Mouse (Mus musculus): ENCODE results near the gene Elmsan1. TPM values are rescaled to one million over a fixed set of nuclear protein-coding genes. Genes with fewer than 3 reads are reported as not detected.

Elmsan1 gene
- polyA plus RNA-seq, 1 experiment from 2014 or later = 4.3 TPM

Other genes with a start within 250 kb of the Elmsan1 start
- not detected in 2 replicates for gene Heatr4, start 234.0 kb downstream of the Elmsan1 start, polyA plus RNA-seq (2015; fragmentation: Nextera tagmentation; extraction: Ambion mirVana)
- gene Acot2, start 231.0 kb downstream of the Elmsan1 start, polyA plus RNA-seq (2015; fragmentation: Nextera tagmentation; extraction: Ambion mirVana) = 11.3 and 12.4 TPM in 2 replicates
- gene Acot1, start 209.4 kb downstream of the Elmsan1 start, polyA plus RNA-seq (2015; fragmentation: Nextera tagmentation; extraction: Ambion mirVana) = 74.0 and 86.6 TPM in 2 replicates
- gene Acot4, start 180.5 kb downstream of the Elmsan1 start, polyA plus RNA-seq (2015; fragmentation: Nextera tagmentation; extraction: Ambion mirVana) = 0.27 and 0.41 TPM in 2 replicates
- gene Gm49366, start 179.9 kb downstream of the Elmsan1 start, polyA plus RNA-seq (2015; fragmentation: Nextera tagmentation; extraction: Ambion mirVana) = not detected in 2 replicates
- 0.62 and 0.80 TPM in 2 replicates for gene Acot3, start 166.7 kb downstream of the Elmsan1 start, polyA plus RNA-seq (2015; fragmentation: Nextera tagmentation; extraction: Ambion mirVana)
- gene Acot5, start 149.6 kb downstream of the Elmsan1 start, polyA plus RNA-seq (2015; fragmentation: Nextera tagmentation; extraction: Ambion mirVana) = 0.32 TPM in 1 of 2 replicates, not detected in the other
- gene Acot6, start 118.2 kb downstream of the Elmsan1 start, polyA plus RNA-seq (2015; fragmentation: Nextera tagmentation; extraction: Ambion mirVana) = 1.2 TPM in 2 replicates
- gene Dnal1, start 104.5 kb downstream of the Elmsan1 start, polyA plus RNA-seq (2015; fragmentation: Nextera tagmentation; extraction: Ambion mirVana) = 9.6 and 10.1 TPM in 2 replicates
- 6.0 and 6.5 TPM in 2 replicates for gene Pnma1, start 70.4 kb downstream of the Elmsan1 start, polyA plus RNA-seq (2015; fragmentation: Nextera tagmentation; extraction: Ambion mirVana)
- gene Ptgr2, start 66.4 kb upstream of the Elmsan1 start, polyA plus RNA-seq (2015; fragmentation: Nextera tagmentation; extraction: Ambion mirVana) = 12.0 and 13.4 TPM in 2 replicates
- 92.8 and 96.0 TPM in 2 replicates for gene Zfp410, start 98.0 kb upstream of the Elmsan1 start, polyA plus RNA-seq (2015; fragmentation: Nextera tagmentation; extraction: Ambion mirVana)
- gene Coq6, start 142.8 kb upstream of the Elmsan1 start, polyA plus RNA-seq (2015; fragmentation: Nextera tagmentation; extraction: Ambion mirVana) = 41.6 and 50.3 TPM in 2 replicates
- gene Fam161b, start 143.0 kb upstream of the Elmsan1 start, polyA plus RNA-seq (2015; fragmentation: Nextera tagmentation; extraction: Ambion mirVana) = 14.8 and 16.1 TPM in 2 replicates
- gene Entpd5, start 190.1 kb upstream of the Elmsan1 start, polyA plus RNA-seq (2015; fragmentation: Nextera tagmentation; extraction: Ambion mirVana) = 10.5 and 11.7 TPM in 2 replicates
- gene Bbof1, start 190.2 kb upstream of the Elmsan1 start, polyA plus RNA-seq (2015; fragmentation: Nextera tagmentation; extraction: Ambion mirVana) = 3.2 and 3.8 TPM in 2 replicates
- gene Rnf113a2, start 198.3 kb upstream of the Elmsan1 start, polyA plus RNA-seq (2015; fragmentation: Nextera tagmentation; extraction: Ambion mirVana) = 27.0 and 28.3 TPM in 2 replicates
- gene Aldh6a1, start 232.1 kb upstream of the Elmsan1 start, polyA plus RNA-seq (2015; fragmentation: Nextera tagmentation; extraction: Ambion mirVana) = 29.9 and 34.6 TPM in 2 replicates
- 39.1 and 39.3 TPM in 2 replicates for gene Lin52, start 232.5 kb upstream of the Elmsan1 start, polyA plus RNA-seq (2015; fragmentation: Nextera tagmentation; extraction: Ambion mirVana)